Mouse (Mus musculus) ES-Bruce4 (cell line): ENCODE results near the gene Trmo.

Experiments
- CTCF ChIP-seq: IDR thresholded peaks from one replicate; pipeline ENCODE4 v1.8.1; 2011; ENCODE audit warnings: low read depth, low read length
- EP300 ChIP-seq: IDR thresholded peaks from 2 replicates; pipeline ENCODE4 v1.6.1; 2011; ENCODE audit warnings: low read depth, low read length; ENCODE audit not compliant: insufficient read depth
- POLR2A ChIP-seq: IDR thresholded peaks from one replicate; pipeline ENCODE4 v1.8.1; 2011; ENCODE audit warnings: low read length; ENCODE audit not compliant: insufficient read depth

DNA sequence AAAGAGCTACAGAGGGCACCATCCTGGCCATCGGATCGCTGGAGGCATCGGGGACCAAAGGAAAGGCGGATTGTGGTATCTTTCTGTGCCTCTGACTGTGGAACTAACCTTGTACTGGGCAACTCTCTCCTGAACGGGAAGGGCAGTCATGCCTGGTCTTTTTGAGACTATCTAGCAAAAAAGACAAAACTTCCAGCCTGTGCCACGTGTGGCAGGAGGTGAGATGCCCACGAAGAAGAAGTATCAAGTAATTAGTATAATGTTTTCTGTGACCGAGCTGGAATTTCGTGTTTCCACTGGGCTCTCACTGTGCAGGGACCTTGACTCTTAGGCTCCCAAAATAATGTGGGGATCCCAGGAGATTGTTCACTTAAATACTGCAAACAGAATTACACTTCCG lies 50.2 kb downstream of the Trmo start:
- TF ChIP-seq CTCF = no peak
- no peak for TF ChIP-seq POLR2A
- TF ChIP-seq EP300 = no peak
